Mouse (Mus musculus) cerebellum, postnatal 25 days (tissue): Measurements from ENCODE around the gene Gm10203.
"Not testable (repeated sequence)": the region's sequence is repeated elsewhere in the genome, so short reads cannot be mapped to it uniquely, and the experiment has no call there.

ENCODE experiments used
- DNase-seq, 2 experiments: peaks; one replicate each; pipeline ENCODE4 v3.0.0; 2021; ENCODE audit warnings: mixed read lengths in 2 of 2

Gene Gm10203

GRCm38 (mm10) chr6:149135631-149136030 lies 5.7 kb downstream of the Gm10203 start:
- DNase-seq = no peak

- DNase-seq = no peak
Observed at GRCm38 (mm10) chr6:149137936-149138335, 8.0 kb downstream of the Gm10203 start.

GRCm38 (mm10) chr6:149139011-149139410 lies 9.0 kb downstream of the Gm10203 start:
- DNase-seq = no peak

GRCm38 (mm10) chr6:149139471-149139870 lies 9.5 kb downstream of the Gm10203 start, which contains the start of gene Etfbkmt:
Gene Etfbkmt (plus strand): TSS chr6:149139849.
- DNase-seq = no peak

GRCm38 (mm10) chr6:149141393-149142173 lies 11.6 kb downstream of the Gm10203 start:
- DNase-seq = peak; percentile 76 to 81

- no peak for DNase-seq
Observed at GRCm38 (mm10) chr6:149145143-149145542, 15.2 kb downstream of the Gm10203 start.

- DNase-seq = no peak
Observed at GRCm38 (mm10) chr6:149148436-149149229, 18.7 kb downstream of the Gm10203 start.

GRCm38 (mm10) chr6:149152119-149152518 lies 22.1 kb downstream of the Gm10203 start:
- DNase-seq = no peak

- no peak for DNase-seq
Observed at GRCm38 (mm10) chr6:149153473-149154115, 23.6 kb downstream of the Gm10203 start.

GRCm38 (mm10) chr6:149154116-149155030 lies 24.4 kb downstream of the Gm10203 start:
- no peak for DNase-seq

GRCm38 (mm10) chr6:149155031-149155841 lies 25.3 kb downstream of the Gm10203 start:
- peak in 1 of 2 experiments; percentile 37 for DNase-seq

- DNase-seq = not testable (repeated sequence)
Observed at GRCm38 (mm10) chr6:149167038-149167437, 37.1 kb downstream of the Gm10203 start.

- DNase-seq = no peak
Observed at GRCm38 (mm10) chr6:149167672-149168071, 37.7 kb downstream of the Gm10203 start.

- DNase-seq = no peak
Observed at GRCm38 (mm10) chr6:149168436-149168835, 38.5 kb downstream of the Gm10203 start.

GRCm38 (mm10) chr6:149169965-149170364 lies 40.0 kb downstream of the Gm10203 start:
- not testable (repeated sequence) for DNase-seq

GRCm38 (mm10) chr6:149173831-149174625 lies 44.1 kb downstream of the Gm10203 start:
- peak in 1 of 2 experiments; percentile 20 for DNase-seq

GRCm38 (mm10) chr6:149174932-149175570 lies 45.1 kb downstream of the Gm10203 start:
- DNase-seq = peak; percentile 62 to 70

- no peak for DNase-seq
Observed at GRCm38 (mm10) chr6:149179064-149179463, 49.1 kb downstream of the Gm10203 start.
